Mouse (Mus musculus): ENCODE data around the gene Lnx2.

GRCm38 (mm10) chr5:147045929-147046328, 30.5 kb downstream of the Lnx2 start:
- no peak for TF ChIP-seq MAFK (IDR thresholded peaks at IDR 0.05; ENCODE audit: insufficient read depth, low read depth, low read length)
- no peak for TF ChIP-seq ZNF384 (IDR thresholded peaks at IDR 0.05; ENCODE audit: low read depth, low read length)
- no peak for TF ChIP-seq CHD2 (IDR thresholded peaks at IDR 0.05; ENCODE audit: low read depth, low read length)

All from ES-E14 (cell line).